Mouse (Mus musculus) CD4-positive, CD25-positive, alpha-beta regulatory T cell, adult 9 weeks (primary cell): ENCODE results near the gene Rinl. TPM values are rescaled to one million over a fixed set of nuclear protein-coding genes. Genes with fewer than 3 reads are reported as not detected.

Source experiments
- polyA plus RNA-seq: library from polyadenylated mRNA; unstranded; fragments of 100-300 nt; shearing (Covaris generic); gene quantifications from one replicate; pipeline ENCODE4 v1.2.1, GENCODE M21; 2017

Gene Rinl
- 254 TPM for polyA plus RNA-seq

GRCm38 (mm10) chr7:28788307-28789195 lies at the start of gene Rinl:
Gene Rinl (plus strand): TSS chr7:28788969.

GRCm38 (mm10) chr7:28741709-28742438 lies 46.9 kb upstream of the Rinl start, which contains the start of the genes Mrps12 and Sars2:
Gene Mrps12 (minus strand): TSS chr7:28741820.
Gene Sars2 (plus strand): TSS chr7:28741992.

GRCm38 (mm10) chr7:28756079-28756478 lies 32.7 kb upstream of the Rinl start, which contains the start of gene Ccer2:
Gene Ccer2 (plus strand): TSS chr7:28756174.

GRCm38 (mm10) chr7:28766173-28766879 lies 22.4 kb upstream of the Rinl start, which contains the start of gene Sirt2:
Gene Sirt2 (plus strand): TSS chr7:28766735.

GRCm38 (mm10) chr7:28767462-28767965 lies 21.3 kb upstream of the Rinl start, which contains the start of gene Nfkbib:
Gene Nfkbib (minus strand): TSS chr7:28767512.

GRCm38 (mm10) chr7:28808221-28808941 lies 19.6 kb downstream of the Rinl start, which contains the start of gene Hnrnpl:
Gene Hnrnpl (plus strand): TSS chr7:28808541.

GRCm38 (mm10) chr7:28824941-28825685 lies 36.3 kb downstream of the Rinl start, which contains the start of gene Ech1:
Gene Ech1 (plus strand): TSS chr7:28825217.

GRCm38 (mm10) chr7:28833723-28834347 lies 45.1 kb downstream of the Rinl start, which contains the start of gene Lgals4:
Gene Lgals4 (plus strand): TSS chr7:28833854.

Other genes with a start within 250 kb of the Rinl start
- not detected for gene Sycn, start 248.1 kb upstream of the Rinl start, polyA plus RNA-seq
- not detected for gene Nccrp1, start 241.7 kb upstream of the Rinl start, polyA plus RNA-seq
- gene Samd4b, start 190.8 kb upstream of the Rinl start, polyA plus RNA-seq, result 4.4 TPM
- 5.0 TPM for gene Pak4, start 190.8 kb upstream of the Rinl start, polyA plus RNA-seq
- not detected for gene Acp7, start 157.6 kb upstream of the Rinl start, polyA plus RNA-seq
- gene Fbxo27, start 96.1 kb upstream of the Rinl start, polyA plus RNA-seq, result 3.8 TPM
- gene Fbxo17, start 72.2 kb upstream of the Rinl start, polyA plus RNA-seq, result 8.0 TPM
- gene Mrps12, start 47.1 kb upstream of the Rinl start, polyA plus RNA-seq, result 101 TPM
- gene Sars2, start 47.0 kb upstream of the Rinl start, polyA plus RNA-seq, result 23.2 TPM
- not detected for gene Ccer2, start 32.8 kb upstream of the Rinl start, polyA plus RNA-seq
- gene Sirt2, start 22.2 kb upstream of the Rinl start, polyA plus RNA-seq, result 88.8 TPM
- gene Nfkbib, start 21.5 kb upstream of the Rinl start, polyA plus RNA-seq, result 131 TPM
- gene Hnrnpl, start 19.6 kb downstream of the Rinl start, polyA plus RNA-seq, result 106 TPM
- gene Ech1, start 36.2 kb downstream of the Rinl start, polyA plus RNA-seq, result 216 TPM
- 26.3 TPM for gene Lgals4, start 44.9 kb downstream of the Rinl start, polyA plus RNA-seq
- gene Lgals7, start 74.9 kb downstream of the Rinl start, polyA plus RNA-seq, result 2.8 TPM
- gene Capn12, start 92.5 kb downstream of the Rinl start, polyA plus RNA-seq, result 0.25 TPM
- gene Actn4, start 173.4 kb downstream of the Rinl start, polyA plus RNA-seq, result 203 TPM
- gene Eif3k, start 192.9 kb downstream of the Rinl start, polyA plus RNA-seq, result 453 TPM
- 90.6 TPM for gene Map4k1, start 193.1 kb downstream of the Rinl start, polyA plus RNA-seq